Mouse (Mus musculus) ovary, postnatal 10 days (tissue): Measurements from ENCODE around the gene Nptx1.

Source experiments
- DNase-seq: peaks from one replicate; pipeline ENCODE4 v3.0.0; 2022; ENCODE audit warnings: low spot score

Gene Nptx1

DNA sequence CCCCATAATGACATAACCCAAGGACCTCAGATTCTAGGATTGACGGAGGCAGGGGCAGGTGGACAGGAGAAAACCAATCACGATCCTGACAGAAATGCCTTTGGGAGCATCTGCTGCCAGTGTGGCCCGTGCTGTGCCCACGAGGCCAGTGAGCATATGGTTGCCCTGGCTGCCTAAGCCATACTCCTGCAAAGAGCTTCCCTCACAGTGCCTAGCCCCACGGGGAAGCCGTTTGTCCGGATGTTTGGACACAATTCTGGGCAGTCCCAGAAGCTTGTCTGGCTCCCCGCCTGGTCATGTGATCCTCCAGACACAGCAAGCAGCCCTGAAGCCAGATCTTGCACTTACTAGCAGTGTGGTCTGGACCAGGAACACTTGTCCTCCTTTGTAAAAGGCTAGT is 24.8 kb downstream of the Nptx1 start:
- DNase-seq: no peak

DNA sequence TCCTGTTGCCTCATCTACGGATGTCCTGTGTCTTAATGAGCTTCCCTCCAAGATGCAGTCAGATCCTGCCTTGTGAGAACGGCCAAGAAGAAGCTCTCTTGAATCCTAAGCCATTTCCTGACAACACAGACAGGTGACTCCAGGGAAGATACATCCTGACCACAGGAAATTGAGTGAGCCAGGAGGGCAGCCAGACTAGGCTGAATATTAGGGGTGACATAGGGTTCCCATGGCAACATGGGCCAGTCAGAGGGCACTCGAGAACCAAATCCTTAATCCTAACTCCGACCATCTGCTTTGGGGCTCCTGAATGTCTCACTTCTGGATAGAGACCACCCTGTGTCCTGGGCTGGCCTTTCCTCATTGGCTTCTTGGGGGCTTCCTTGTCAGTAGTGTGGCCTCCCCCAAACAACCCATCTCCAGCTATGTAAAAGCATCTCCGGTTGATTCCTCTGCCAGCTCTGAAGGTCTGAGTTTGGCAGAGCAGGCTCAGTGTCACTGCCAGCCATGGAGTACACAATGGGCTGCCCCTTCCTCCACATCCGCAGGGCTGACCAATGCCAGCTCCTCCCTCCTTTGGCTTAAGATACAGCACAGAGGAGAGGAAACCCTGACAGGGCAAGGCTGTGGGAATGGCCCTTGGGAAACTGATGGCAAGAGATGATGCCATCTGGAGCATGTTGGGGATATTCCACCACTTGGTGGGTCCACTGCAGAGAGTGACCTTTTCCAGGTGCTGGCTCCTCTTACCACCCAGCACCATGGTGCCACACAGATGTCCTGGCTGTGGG is 25.4 kb downstream of the Nptx1 start:
- DNase-seq: no peak

DNA sequence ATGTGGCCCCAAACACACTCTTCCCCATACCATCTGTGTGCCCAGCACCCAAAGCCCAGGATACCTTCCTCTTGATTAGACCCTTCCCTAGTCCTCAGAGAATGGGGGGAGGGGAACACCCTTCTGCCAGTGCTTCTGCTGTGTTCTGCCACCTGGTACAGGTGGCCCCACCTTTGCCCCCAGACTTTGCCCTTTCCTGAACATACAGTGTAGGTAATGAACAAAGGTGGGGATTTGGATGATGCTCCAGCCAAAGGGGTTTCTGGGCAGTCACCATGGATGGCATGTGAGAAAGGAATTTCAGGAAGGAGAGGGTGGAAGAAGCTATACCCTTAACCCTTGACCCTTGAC is 26.9 kb downstream of the Nptx1 start:
- no peak for DNase-seq

DNA sequence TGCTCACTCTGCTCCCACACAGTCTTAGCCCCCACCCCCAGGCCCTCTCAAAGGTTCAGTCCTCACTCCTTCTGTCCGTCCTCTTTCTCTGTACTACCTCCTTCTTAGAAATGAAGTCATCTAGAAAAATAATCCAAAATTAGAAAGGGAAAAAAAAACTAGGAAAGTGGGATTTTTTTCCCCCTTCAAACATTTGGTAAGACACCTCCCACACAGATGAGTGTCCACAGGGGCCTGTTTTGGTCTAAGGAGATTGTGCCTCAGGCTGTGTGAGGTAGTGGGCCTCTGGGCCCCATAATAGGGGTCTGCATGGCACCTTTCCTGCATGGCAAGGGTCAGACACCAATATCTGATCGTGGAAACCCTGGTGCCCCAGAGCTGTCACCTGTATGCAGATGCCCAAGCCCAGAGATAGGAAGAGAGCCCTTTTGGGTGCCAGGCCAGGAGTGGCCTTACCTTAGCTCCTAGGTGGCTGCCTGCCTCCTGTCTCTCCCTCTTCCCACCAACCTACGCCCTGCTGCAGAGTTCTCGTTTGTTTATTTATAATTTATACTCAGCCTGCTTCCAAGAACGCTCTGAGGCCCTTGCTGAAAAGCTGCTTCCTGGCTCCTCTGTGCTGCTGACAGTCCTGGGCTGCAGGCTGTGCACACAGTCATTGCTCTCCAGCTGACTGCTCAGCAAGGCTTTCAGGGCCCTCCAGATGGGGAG is 27.4 kb downstream of the Nptx1 start:
- DNase-seq: no peak

DNA sequence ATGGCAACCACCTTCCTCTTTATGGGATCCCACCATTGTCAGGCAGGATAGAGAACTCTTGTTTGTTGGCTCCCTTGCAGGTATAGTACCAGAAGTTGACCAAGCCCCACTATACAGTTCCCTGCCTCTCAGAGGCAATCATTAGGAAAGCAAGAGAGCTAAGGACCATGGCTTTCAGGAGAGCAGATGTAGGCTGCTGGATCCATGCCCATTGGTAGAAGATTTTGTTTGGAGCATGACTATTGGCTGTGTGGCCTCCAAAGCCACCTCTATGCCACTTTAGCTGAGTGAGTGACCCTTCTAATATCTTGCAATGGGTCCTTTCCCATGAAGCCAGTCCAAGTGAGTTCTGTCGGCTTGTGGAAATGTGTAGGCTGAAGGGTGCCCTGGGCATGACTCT is 28.2 kb downstream of the Nptx1 start:
- DNase-seq: no peak

DNA sequence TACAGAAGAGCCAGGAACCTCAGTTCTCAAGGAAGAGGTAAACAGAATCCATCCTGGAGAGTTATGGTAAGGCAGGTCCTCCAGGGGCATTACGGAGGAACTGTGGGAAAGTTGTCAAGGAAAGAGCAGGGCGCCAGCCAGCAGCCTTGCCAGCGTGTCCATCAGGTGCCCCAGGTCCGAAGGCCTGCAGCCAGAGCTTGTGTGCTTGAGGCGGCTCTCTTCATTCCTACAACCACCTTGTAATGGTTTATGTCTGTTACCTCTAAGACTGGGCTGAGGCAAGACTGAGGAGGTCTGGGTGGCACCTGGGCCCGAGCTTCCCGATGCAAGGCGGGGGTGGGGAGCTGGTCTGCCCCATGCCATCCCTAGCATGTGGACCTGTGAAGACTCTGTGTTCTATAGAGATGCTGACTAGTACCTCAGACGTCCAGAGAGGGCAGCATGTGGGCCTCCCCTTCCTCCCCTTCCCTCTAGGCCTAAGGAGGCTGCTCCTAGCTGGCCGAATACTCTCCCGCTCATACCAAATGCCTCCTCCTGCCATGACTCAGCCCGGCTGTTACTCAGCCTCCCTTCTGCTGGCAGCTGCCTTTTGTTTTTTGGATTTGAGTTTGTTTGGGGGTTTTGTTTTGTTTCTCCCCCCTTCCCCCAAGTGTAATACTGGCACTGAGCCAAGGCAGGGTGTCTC is 30.7 kb downstream of the Nptx1 start:
- DNase-seq: no peak

DNA sequence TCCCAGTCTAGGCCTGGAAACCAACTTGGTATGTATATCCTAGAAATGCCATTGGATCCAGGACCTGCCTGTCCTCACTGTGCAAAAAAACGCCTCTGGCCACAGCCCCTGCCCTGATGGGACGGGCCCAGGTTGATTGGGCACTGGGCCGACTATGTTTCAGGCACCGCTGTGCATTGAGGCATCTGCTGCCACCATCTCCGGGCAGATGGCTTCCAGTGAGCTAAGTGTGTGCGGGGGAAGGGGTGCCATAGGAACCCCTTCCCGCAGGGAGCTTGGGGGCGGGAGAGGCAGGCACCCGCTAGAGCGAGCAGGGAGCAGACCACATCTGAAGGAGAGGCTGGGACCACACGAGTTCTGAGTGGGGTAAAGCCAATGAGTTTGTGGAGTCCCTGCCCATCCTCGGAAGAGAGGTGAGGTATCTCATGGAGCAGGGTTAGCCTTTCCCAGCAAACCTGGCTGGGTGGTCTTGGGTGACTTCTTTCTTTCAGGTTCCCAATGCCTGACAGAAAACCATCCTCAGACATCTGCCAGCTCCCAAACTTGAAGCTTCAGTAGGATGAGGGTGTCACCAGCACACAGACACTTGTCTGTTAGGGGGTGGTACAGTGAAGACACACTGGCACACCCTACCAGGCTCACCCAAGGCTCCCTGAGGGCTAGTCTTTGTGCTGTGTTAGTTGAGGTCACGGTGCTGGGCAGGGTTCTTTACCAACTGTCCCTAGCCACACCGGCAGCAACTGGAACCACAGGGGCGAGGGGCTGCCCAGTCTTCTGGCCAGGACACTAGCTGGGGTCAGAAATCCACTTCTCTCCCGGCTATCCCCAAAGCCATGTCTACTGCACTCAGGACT is 31.5 kb downstream of the Nptx1 start:
- no peak for DNase-seq

DNA sequence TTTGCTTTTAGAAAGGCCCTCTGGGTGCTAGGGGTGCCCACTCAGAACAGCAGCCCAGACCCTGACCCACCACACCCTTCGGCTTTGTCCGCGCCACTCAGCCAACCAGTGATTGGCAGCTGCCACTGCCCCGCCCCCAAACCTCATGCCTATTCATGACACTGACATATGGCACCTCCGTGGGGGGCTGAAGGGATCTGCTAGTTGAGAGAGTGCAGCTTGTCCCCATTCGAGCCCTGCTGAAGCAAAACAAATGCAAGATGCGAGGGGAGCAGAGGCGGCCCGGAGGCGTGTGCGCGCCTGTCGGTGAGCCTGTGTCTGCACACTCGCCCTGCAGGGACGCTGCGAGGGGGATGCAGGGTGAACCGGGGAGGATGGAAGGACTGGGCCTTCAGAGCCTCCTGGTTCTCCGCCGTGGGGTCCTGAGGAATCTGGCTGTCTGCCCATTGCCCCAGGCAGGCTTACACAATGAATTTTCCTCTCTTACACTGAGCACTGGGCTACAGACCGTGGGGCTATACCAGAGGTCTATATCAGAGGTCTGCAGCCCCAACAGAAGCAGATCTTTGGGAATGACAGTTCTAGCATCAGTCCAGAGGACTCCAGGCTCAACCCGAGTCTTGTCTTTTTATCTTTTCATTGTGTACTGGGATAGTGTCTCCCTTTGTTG is 32.5 kb downstream of the Nptx1 start:
- DNase-seq: no peak

DNA sequence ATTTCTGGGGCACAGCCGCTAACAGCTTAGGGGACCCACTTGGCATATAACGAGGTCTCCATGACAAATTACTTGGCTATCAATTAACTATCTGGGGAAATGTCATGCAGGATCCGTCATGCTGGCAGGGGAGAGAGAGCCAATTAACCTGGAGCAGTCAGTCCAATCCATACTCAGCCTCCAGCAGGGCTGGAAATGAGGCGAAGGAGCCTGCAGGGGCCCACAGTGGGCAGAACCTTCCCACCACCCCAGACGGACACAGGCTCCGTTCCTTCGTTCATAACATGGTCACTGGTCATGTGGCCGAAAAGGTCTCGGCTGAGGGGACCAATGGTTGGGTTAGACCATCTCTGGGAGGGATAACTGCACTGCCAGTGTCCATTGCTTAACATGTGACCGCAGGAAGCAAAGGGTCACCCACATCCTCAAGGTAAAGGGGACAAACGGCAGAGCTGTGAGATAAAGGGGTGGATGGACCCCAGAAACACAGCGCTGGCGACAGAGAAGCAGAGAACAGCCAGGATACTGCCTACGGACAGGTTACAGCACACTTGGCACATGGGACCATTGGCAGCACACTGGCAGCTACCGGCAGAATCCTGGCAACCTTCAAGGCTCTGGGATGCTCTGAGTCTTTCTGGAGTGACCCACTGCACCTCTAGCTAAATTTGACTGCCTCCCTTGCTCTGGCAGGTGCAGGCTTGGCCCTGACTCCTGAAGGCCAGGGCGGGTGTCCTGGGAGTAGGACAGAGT is 33.3 kb downstream of the Nptx1 start:
- DNase-seq: no peak

DNA sequence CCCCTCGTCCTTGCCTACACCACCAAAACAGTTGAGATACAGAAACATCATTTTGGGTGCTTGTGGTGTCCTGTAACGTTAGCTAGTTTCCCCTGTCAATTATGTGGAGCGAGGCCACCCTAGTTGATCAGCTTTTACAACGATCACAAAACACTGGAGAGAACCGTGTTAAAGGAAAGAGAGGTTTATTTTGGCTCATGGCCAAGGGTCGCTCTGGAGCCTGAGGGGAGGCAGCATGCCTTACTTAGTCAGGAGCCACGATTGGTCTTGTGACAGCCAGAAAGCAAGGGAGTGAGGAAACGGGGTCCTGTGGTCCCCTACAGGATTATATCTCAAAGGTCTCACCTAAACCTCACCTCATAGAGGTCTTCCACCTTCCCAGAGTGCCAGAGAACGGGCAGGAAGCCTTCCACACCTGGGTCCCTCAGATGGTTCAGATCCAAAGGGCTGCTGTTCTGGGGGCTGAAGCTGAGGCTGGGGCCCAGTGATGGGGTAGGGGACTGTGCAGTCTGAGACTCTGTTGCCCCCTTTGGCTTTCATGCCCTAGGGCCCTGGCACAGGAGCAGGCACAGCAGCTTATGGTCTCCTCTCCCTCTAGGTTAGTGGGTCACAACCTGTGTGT is 34.4 kb downstream of the Nptx1 start:
- DNase-seq: no peak

DNA sequence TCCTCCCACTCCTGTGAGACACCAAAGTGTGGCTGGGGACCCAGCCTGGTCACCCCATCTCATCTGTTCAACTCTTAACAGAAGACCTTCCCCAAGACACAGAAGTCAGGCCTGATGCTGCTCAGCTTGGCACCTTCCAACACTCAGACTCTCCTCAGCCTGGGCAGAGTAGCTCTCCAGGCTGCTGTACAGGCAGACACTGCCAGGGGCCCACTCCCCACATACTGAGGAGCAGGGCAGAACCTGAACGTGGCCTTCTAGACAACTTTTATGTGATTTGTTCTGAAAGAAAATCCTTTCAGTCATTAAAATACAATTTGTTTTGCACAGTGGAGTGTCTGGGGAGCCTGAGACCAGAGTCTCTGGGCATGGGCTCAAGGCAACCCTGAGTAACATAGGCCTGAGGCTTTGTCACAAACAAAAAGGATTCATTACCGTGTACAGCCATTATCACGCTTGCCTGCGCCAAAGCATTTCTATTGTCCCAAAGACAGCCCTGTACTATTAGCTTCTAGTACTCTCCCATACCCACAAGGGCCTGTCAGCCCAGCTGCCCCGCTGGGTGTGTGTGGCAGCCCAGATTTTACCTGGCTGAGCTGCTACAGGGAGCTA is 38.3 kb downstream of the Nptx1 start:
- no peak for DNase-seq

DNA sequence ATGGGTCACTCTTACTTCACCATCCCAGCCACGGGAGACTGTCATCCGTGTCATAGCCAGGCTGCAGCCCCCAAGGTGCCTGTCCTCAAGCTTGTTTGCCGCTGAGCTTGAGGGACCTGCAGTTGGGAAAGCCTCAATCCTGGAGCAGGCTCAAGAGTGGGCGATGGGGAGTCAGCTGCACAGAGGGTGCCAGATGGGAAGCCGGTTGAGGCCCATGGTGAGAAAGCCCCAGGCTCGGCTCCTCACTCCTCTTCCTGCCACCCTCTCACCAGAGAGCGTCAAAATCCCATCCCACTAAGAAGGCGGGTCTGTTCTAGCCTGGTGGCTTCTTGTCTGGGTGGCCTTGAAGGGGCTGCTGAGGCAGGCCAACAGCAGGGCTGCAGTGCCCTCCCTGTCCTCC is 39.8 kb downstream of the Nptx1 start:
- no peak for DNase-seq

DNA sequence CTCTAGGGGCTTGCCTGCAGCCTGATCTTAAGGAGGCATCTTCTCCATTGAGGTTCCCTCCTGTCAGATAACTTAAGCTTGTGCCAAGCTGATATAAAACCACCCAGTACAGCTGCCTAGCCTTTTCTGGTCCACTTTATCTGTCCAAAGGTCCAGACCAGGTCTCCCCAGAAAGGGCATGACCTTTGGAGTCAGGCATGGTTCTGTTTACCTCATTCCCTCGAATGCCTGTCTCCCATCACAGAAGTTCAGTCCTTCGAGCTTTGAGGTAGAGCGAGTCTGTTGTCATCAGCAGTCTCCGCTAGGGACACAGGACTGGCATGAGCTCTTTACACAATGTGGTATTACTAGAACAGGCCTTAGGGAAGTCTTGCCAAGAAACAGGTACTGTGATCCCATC is 41.2 kb downstream of the Nptx1 start:
- DNase-seq: no peak

DNA sequence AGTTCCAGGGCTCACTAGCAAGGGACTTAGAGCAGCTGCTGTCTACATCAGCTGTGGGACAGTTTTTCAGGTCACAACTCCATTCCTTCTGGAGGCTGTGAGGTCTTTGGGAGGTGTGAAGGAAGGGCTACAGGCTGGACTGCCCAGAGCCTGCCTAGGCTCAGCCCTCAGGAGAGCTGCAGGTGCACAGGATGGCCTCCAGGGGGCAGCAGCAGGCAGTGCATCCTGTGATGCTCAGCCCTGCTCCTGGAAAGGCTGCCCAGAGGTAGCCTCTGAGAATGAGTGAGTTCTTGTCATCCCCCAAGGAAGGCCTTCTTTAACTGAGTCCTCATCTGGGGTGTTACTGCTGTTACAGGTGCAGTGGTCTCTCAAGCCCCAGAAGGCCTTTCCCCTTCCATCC is 43.9 kb downstream of the Nptx1 start:
- peak; percentile 43 for DNase-seq

DNA sequence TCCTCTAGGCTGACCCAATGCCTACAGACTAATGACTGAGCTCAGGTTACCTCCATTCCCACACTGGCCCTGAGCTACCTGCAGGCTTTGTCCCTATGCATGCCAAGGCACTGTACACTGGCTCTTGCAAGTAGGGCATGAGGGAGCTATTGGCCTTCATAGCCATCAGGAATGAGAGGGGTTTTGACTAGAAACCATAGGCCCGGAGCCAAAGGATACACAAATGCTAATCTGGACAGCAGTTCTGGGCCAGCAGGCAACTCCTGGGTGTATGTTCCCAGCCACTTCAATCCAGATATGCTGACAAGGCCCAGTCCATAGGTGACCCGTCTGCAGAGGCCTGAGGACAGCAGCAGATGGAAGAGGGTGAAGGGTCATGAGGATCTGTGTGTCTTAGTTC is 47.5 kb downstream of the Nptx1 start:
- DNase-seq: no peak

DNA sequence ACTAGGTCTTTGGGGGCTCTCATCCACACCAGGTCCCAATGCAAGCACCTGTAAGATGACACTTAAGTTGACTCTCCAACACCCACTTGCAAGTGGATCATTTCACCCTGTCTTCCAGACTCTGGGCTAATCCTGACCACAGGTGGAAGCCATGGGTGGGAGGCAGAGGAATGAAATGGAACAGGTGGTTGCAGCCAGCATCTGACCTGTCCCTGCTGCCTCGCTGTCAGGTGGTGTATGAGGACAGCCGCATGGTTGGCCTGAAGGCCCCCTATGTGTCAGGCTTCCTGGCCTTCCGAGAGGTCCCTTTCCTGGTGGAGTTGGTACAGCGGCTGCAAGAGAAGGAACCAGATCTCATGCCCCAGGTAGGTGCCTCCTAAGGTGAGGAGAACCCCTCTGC is 48.3 kb downstream of the Nptx1 start:
- DNase-seq: no peak

DNA sequence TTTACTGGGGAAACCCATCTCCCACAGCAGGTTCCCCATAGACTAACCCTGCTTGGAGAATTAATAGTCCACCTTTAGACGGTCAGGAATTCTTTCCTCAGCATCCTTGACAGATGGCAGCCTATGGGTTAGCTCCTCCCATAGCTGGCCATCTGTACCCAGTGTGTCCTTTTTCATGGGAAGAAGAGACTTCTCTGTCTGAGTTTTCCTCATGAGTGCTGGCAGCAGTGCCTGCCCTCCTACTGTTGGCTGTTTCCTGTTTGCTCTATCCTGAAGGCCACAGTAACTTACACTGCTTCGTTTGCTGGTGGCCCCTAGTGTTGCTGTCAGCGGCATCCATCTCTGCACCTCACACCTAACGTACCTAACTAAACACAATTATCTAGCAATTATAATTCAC is 50.1 kb downstream of the Nptx1 start:
- DNase-seq: no peak

DNA sequence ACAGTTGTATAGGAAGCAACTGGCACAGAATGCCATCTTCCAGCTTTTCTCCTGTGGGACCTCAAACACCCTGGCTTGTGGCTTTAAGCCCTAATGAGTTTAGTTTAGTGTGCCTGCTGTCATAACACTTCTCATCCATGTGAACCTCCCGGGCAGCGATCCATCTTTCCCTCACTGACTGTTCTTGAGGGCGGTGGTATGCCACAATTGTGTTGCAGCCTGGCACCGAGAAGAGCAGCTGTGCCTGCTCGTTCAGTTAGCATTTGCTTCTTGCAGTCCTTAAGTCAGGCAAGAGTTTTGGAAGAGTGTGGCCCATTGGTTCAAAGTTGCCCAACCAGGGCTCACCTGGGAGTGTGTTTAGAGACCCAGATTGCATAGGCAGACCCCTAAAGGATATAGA is 51.4 kb downstream of the Nptx1 start:
- DNase-seq: no peak

DNA sequence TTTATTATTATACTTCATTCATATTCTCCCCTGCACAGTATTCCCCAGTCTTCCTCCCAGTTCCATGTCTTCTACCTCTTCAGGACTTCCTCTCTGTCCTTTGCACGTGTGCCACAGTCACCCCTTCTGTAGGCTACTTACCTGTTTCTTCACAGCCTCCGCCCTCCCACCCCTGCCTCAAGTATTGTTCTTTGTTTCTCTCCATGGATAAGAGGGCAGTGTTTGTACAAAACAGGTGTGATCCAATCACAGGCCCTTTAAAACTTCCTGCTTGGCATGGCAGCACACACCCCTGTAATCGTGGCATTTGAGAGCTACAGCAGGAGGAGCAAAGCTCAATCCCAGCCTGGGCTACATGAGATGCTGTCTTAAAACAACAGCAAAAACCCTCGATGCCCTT is 54.0 kb downstream of the Nptx1 start:
- DNase-seq: no peak

DNA sequence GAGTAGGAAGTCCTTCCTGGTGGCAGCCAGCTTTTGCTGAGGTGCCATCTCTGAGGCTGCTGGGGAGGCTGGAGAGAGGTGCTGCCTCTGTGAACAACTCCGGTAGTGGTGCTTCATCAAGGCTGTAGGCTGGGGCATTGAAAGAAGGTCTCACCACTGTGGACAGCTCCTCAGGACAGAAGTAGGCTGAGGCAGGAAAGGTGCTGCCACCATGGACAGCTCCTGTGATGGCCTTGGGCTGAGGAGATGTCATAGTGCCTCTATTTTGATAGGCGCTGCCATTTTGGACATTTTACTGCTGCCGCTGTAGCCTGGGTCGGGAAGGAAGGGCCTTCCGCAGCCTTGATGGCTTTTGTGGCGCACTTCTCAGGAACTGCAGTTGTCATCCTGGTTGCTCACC is 54.7 kb downstream of the Nptx1 start:
- no peak for DNase-seq
